Mouse (Mus musculus): ENCODE results near the gene Mbip. TPM values are rescaled to one million over a fixed set of nuclear protein-coding genes. Genes with fewer than 3 reads are reported as not detected.

The Mbip gene
- polyA plus RNA-seq (2015; fragmentation: Nextera tagmentation; extraction: Ambion mirVana), result 18.6 and 19.9 TPM in 2 replicates

DNA sequence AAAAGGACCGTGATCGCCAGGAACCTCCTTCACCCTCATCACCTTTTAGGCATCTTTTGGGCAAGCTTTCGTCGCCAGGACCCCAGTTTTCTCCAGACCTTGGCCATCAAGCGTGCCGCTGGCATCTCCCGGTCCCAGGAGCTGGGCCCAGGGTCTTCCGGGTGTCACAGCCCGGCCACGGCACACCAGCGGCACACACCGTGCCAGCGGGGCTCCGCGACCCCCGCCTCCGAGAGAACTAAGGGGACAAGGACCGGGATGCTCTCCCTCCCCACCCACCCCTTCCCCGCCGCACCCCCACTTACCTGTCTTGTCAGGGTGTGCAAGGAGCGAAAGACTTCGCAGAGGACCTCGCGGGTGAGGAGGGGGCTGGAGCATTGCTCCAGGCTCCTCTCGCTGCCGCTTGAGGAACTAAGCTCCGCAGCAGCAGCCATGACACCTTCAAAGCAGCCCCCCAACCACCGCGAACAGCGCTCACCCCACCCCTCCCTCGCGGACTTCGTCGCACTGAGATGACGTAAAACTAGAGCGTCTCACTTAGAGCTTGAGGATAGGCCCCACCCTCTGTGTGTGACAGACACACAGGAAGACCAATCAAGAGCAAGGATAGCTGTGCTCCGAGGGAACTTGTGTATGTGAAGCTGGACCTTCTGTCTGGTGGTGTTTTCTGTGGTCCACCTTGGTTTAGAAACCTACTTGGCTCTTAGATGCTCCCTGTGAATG, at the start of gene Mbip:
Mbip (minus strand) TSS at position 528 of the 723 bp plus-strand sequence.
- TF ChIP-seq EP300 (optimal IDR thresholded peaks at IDR 0.05) (no peak), CTCF (IDR thresholded peaks at IDR 0.05; ENCODE audit: low read depth) (no peak)
- H3K36me3 ChIP-seq (ENCODE audit: control insufficient read depth, insufficient read depth, low read length), result no peaks in the 10 kb centered on the region
- WGBS, result under 1% methylated on average over 36 of the region's 37 CpGs
- peak within 1 kb of the TSS; percentile 66 for H3K4me2 ChIP-seq (replicated peaks; ENCODE audit: low read depth)
- peak within 1 kb of the TSS; percentile 96 for H3K9ac ChIP-seq (ENCODE audit: low read length)
- peak within 1 kb of the TSS; percentile 95 for H3K4me3 ChIP-seq (ENCODE audit: low read depth, low read length)
- DNase-seq (ENCODE audit: low spot score) (peak; percentile 95), ATAC-seq (ENCODE audit: low FRiP score, low TSS enrichment) (peak; percentile 100)
- H3K9me3 ChIP-seq (ENCODE audit: control insufficient read depth, low read length), result no peaks in the 10 kb centered on the region
- H3K27me3 ChIP-seq (ENCODE audit: control insufficient read depth, insufficient read depth, low read length), result no peaks in the 10 kb centered on the region
- H3K4me1 ChIP-seq (replicated peaks; ENCODE audit: control insufficient read depth, insufficient read depth), result no peaks in the 10 kb centered on the region
- H3K27ac ChIP-seq (replicated peaks), result peak within 1 kb of the TSS; percentile 61

DNA sequence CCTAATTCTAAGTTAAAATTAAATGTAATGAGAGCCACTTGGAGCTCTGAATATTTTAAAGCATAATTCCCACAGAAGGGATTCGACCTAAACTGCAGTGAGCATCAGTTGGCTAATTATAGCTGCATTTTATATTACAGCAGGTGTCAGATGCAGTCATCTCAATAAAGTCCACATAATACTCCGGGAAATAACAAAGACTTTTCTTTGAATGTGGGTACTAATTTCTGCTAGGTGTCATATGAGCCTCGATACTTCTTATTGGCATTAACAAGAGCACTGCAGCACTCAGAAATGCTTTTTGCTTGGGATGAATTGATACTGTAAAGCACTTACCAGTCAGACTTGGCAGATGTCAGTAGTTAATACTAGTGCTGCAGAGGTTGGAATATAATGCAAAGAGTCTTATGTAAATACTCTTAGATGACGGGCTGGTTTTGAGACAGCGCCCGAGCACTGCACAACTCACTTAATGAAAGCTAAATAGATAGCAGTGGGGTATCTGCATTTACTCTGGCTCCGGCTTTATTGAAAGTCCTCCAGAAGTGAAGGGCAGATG, 42.0 kb upstream of the Mbip start:
- Histone ChIP-seq H3K36me3 (ENCODE audit: control insufficient read depth, insufficient read depth, low read length) (no peaks in the 10 kb centered on the region), H3K9me3 (ENCODE audit: control insufficient read depth, low read length) (no peaks in the 10 kb centered on the region), H3K4me3 (ENCODE audit: low read depth, low read length) (no peak overlapping the region), H3K4me1 (replicated peaks; ENCODE audit: control insufficient read depth, insufficient read depth) (no peaks in the 10 kb centered on the region), H3K27me3 (ENCODE audit: control insufficient read depth, insufficient read depth, low read length) (no peaks in the 10 kb centered on the region), H3K9ac (ENCODE audit: low read length) (no peak overlapping the region), H3K4me2 (replicated peaks; ENCODE audit: low read depth) (no peak overlapping the region), H3K27ac (replicated peaks) (no peak overlapping the region)
- no peak for DNase-seq (ENCODE audit: low spot score)
- ATAC-seq (ENCODE audit: low FRiP score, low TSS enrichment), result no peak
- WGBS, result 57% methylated on average over 7 of the region's 7 CpGs
- TF ChIP-seq EP300 (optimal IDR thresholded peaks at IDR 0.05) (no peak), CTCF (IDR thresholded peaks at IDR 0.05; ENCODE audit: low read depth) (no peak)

DNA sequence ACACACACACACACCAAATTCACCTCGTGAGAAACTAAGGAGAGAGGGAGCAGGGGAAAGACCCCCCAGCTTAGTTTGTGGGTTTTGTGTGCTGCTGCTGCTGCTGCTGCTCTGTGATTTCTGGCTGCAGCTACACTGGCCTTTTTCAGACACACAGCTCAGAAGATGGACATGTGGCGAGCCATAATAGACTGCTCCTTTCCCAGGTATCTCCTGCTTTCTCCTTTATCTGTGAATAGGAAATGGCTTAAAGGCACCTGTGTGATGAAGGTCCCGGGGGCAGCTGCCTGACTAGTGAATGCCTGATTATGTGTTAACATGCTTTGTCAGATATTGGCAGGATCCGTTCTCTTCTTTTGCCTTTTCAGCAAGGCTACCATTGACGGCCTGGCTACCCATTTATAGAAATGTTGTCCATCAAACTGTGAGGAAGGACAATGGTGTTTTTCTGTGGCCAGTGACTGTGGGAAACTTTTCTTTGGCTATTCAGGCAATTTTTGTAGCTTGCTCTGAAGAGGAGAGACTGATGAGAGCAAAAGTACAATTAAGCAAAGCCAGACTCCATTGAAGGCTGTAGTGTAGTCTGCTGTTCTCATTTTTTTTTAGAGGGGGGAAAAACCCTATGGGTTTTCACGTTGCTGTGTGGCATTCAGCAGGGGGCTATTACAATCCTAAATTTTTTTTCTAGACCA, 41.4 kb upstream of the Mbip start:
- no peaks in the 10 kb centered on the region for H3K4me1 ChIP-seq (replicated peaks; ENCODE audit: control insufficient read depth, insufficient read depth)
- no peak for TF ChIP-seq CTCF (IDR thresholded peaks at IDR 0.05; ENCODE audit: low read depth)
- TF ChIP-seq EP300 (optimal IDR thresholded peaks at IDR 0.05), result no peak
- H3K9ac ChIP-seq (ENCODE audit: low read length), result no peak overlapping the region
- DNase-seq (ENCODE audit: low spot score) (no peak), ATAC-seq (ENCODE audit: low FRiP score, low TSS enrichment) (no peak)
- H3K4me2 ChIP-seq (replicated peaks; ENCODE audit: low read depth), result no peak overlapping the region
- H3K36me3 ChIP-seq (ENCODE audit: control insufficient read depth, insufficient read depth, low read length), result no peaks in the 10 kb centered on the region
- H3K27me3 ChIP-seq (ENCODE audit: control insufficient read depth, insufficient read depth, low read length), result no peaks in the 10 kb centered on the region
- no peak overlapping the region for H3K4me3 ChIP-seq (ENCODE audit: low read depth, low read length)
- no peaks in the 10 kb centered on the region for H3K9me3 ChIP-seq (ENCODE audit: control insufficient read depth, low read length)
- no peak overlapping the region for H3K27ac ChIP-seq (replicated peaks)
- 56% methylated on average over 6 of the region's 6 CpGs for WGBS

DNA sequence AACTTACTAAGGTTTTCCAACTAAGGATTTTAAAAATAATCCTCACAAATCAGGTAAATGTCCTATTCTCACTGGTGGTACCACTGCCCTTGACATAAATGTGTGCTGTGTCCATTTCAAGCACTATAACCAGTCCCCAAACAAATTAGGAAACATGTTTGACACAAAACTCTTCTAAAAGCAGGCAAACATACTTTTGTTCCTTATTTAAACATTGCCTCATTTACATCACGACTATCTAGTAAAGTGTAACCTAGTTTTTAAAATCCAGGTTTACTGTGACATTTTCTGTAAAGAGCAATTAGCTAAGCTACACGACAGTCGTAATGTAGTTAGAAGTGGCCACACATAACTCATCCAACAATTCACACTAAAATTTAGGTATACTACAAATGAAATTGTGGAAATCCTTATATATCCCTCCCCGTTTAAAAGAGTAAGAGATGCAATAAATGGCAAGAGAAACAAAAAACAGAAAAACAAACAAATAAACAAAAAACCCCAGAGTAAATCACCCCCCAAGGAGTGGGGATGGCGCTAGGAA, 851 bp downstream of the Mbip start:
- no peak for ATAC-seq (ENCODE audit: low FRiP score, low TSS enrichment)
- no peak overlapping the region for H3K27ac ChIP-seq (replicated peaks)
- WGBS, result under 1% methylated on average over 5 of the region's 5 CpGs

DNA sequence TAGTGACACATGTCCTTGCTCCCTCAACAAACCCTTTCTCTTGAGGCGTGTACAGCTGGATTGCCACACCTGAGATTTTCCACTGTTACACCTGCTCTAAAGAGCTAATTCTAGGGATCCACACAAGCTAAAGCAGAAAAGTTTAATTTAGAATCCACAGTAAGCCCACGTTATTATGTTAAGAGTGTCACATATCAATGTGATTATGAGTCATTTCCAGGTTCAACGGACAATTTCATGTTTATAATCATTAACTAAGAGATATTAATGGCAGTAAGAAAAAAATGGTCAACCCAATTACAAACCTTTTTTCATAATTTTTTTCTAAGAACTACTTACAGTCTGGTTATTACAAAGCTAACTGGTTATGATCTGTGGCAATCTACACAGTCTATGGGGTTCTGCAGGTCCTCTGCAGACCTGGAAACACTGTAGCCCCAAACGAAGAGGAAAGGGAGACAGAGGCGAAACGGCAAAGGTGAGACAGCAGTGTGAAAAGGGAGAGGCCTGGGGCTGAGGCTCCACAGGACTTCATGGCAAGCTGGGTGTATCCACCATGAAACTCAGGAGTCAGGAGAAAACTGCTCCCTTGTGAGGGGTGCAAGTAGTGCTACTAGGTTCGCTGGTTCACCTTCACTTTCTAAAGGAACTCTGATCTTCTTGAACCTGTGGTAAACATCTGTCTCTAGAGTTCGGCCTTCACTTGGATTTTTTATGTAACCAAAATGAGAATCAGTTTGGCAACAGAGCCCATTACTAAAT, 6.2 kb downstream of the Mbip start:
- TF ChIP-seq CTCF (IDR thresholded peaks at IDR 0.05; ENCODE audit: low read depth), result no peak
- TF ChIP-seq EP300 (optimal IDR thresholded peaks at IDR 0.05), result no peak
- Histone ChIP-seq H3K9me3 (ENCODE audit: control insufficient read depth, low read length) (no peaks in the 10 kb centered on the region), H3K27me3 (ENCODE audit: control insufficient read depth, insufficient read depth, low read length) (no peaks in the 10 kb centered on the region), H3K27ac (replicated peaks) (no peak overlapping the region), H3K9ac (ENCODE audit: low read length) (no peak overlapping the region), H3K4me2 (replicated peaks; ENCODE audit: low read depth) (no peak overlapping the region), H3K4me3 (ENCODE audit: low read depth, low read length) (no peak overlapping the region), H3K36me3 (ENCODE audit: control insufficient read depth, insufficient read depth, low read length) (peaks cover 9% of the 10 kb centered on the region; the same call in 1 of the 2 replicates), H3K4me1 (replicated peaks; ENCODE audit: control insufficient read depth, insufficient read depth) (no peaks in the 10 kb centered on the region)
- DNase-seq (ENCODE audit: low spot score) (no peak), ATAC-seq (ENCODE audit: low FRiP score, low TSS enrichment) (no peak)
- WGBS, result 77% methylated on average over 8 of the region's 8 CpGs

More for the DNA sequence above, 851 bp downstream of the Mbip start:
- H3K36me3 ChIP-seq (ENCODE audit: control insufficient read depth, insufficient read depth, low read length), result no peaks in the 10 kb centered on the region
- peak overlapping the region; percentile 95 for H3K4me3 ChIP-seq (ENCODE audit: low read depth, low read length)
- no peaks in the 10 kb centered on the region for H3K27me3 ChIP-seq (ENCODE audit: control insufficient read depth, insufficient read depth, low read length)
- peak overlapping the region; percentile 96 for H3K9ac ChIP-seq (ENCODE audit: low read length)
- DNase-seq (ENCODE audit: low spot score), result no peak
- H3K4me2 ChIP-seq (replicated peaks; ENCODE audit: low read depth), result peak overlapping the region; percentile 66
- H3K4me1 ChIP-seq (replicated peaks; ENCODE audit: control insufficient read depth, insufficient read depth), result no peaks in the 10 kb centered on the region
- TF ChIP-seq EP300 (optimal IDR thresholded peaks at IDR 0.05) (no peak), CTCF (IDR thresholded peaks at IDR 0.05; ENCODE audit: low read depth) (no peak)
- H3K9me3 ChIP-seq (ENCODE audit: control insufficient read depth, low read length), result no peaks in the 10 kb centered on the region

Data from stomach, postnatal 0 days (tissue).